ENCODE assay signal across 29 mouse cellular contexts in the genomic region with DNA sequence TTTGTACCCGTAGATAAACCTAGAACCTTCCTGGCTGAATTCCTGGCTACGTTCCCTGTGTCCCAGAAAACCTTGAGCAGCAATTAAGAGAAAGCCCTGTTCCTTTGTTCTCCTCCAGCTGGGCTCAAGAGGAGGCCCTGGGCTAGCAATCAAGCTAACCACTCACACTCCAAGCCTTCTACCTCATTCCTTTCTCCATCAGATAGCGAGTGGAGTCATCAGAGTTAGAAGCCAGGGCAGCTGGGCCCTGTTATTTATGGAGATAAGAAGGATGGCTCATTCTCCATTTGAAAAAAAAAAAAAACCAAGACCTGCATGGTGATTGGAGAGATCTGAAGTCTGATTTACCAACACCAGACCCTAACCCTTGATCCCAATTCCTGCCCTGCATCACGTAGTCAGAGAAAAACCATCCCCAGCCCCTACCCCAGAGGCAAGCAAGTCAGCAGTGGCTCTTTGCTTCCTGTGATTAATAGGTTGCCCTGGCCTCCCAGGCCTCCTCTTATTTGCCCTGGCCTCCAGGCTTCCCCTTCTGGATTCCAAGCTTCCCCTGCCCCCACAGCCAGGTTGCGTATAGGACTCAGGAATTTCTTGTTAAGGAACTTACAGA.
DNase-seq lines count a peak whose midpoint lies in the region; ATAC-seq and TF ChIP-seq lines count a peak whose summit lies in the region.
"Had no signal": no experiment of that assay in that cellular context is flagged by ENCODE, and none has a peak within 500 bp of the region (broad histone marks: within the 10 kb centered on the region; RNA-seq: fewer than 3 reads in every experiment).

No protein-coding gene starts in this region.

- no peak overlapping the region for H3K27ac ChIP-seq in kidney, postnatal 0 days
- H3K27ac ChIP-seq in kidney, embryonic 14.5 days (ENCODE audit: low read depth, low read length): no peak overlapping the region
- H3K27ac ChIP-seq in MEL (ENCODE audit: control insufficient read depth, low read depth, low read length): no peak overlapping the region
- H3K27ac ChIP-seq in olfactory bulb, adult 2 months (ENCODE audit: insufficient read depth, low read depth, low read length): peak overlapping the region; percentile 66; the same call in 1 of the 2 replicates
- H3K27ac ChIP-seq in liver, embryonic 11.5 days (ENCODE audit: low read depth, low read length): no peak overlapping the region
- H3K27ac ChIP-seq: embryonic facial prominence, embryonic 15.5 days; forebrain, embryonic 12.5 days; heart, embryonic 10.5 days; heart, embryonic 15.5 days; hindbrain, embryonic 14.5 days; liver, embryonic 13.5 days; lung, embryonic 15.5 days; midbrain, embryonic 13.5 days; stomach, postnatal 0 days had no signal

- no peak overlapping the region for H3K4me3 ChIP-seq in kidney, postnatal 0 days (replicated peaks; ENCODE audit: low read depth, low read length)
- H3K4me3 ChIP-seq in kidney, embryonic 14.5 days (ENCODE audit: low read length): no peak overlapping the region
- no peak overlapping the region for H3K4me3 ChIP-seq in MEL (ENCODE audit: control insufficient read depth in 1 of 2, insufficient read depth in 1 of 2, low read depth in 2 of 2, low read length in 2 of 2)
- H3K4me3 ChIP-seq in olfactory bulb, adult 2 months (ENCODE audit: insufficient read depth, low read depth, low read length): no peak overlapping the region
- H3K4me3 ChIP-seq in liver, embryonic 11.5 days (ENCODE audit: low read depth, low read length): no peak overlapping the region
- H3K4me3 ChIP-seq: embryonic facial prominence, embryonic 15.5 days; forebrain, embryonic 12.5 days; heart, embryonic 10.5 days; heart, embryonic 15.5 days; liver, embryonic 13.5 days; lung, embryonic 15.5 days; megakaryocyte, embryonic 14.5 days; midbrain, embryonic 13.5 days had no signal

- intact Hi-C loops in left cerebral cortex, postnatal 4 days (cut with DNase I): no loop called here

- H3K27me3 ChIP-seq in kidney, postnatal 0 days (ENCODE audit: insufficient read depth, low read length): no peaks in the 10 kb centered on the region
- H3K27me3 ChIP-seq in kidney, embryonic 14.5 days (ENCODE audit: control insufficient read depth, insufficient read depth, low read length): no peaks in the 10 kb centered on the region
- no peaks in the 10 kb centered on the region for H3K27me3 ChIP-seq in MEL (ENCODE audit: control insufficient read depth in 1 of 2, insufficient read depth in 2 of 2, low read length in 2 of 2)
- 0 out of 2 replicates have a peak, but pooled peaks cover 2% of the 10 kb centered on the region for H3K27me3 ChIP-seq in liver, embryonic 11.5 days (replicated peaks; ENCODE audit: control insufficient read depth, insufficient read depth, low read length)
- H3K27me3 ChIP-seq: embryonic facial prominence, embryonic 15.5 days; forebrain, embryonic 12.5 days; heart, embryonic 15.5 days; liver, embryonic 13.5 days; lung, embryonic 15.5 days; midbrain, embryonic 13.5 days had no signal

- H3K79me2 ChIP-seq in MEL (ENCODE audit: control insufficient read depth, insufficient read depth, low read length, poor library complexity): no peaks in the 10 kb centered on the region

- no peaks in the 10 kb centered on the region for H3K4me1 ChIP-seq in kidney, postnatal 0 days (replicated peaks; ENCODE audit: insufficient read depth, low read length)
- H3K4me1 ChIP-seq in kidney, embryonic 14.5 days (ENCODE audit: control insufficient read depth, insufficient read depth, low read length): no peaks in the 10 kb centered on the region
- no peaks in the 10 kb centered on the region for H3K4me1 ChIP-seq in MEL (ENCODE audit: control insufficient read depth in 1 of 2, insufficient read depth in 2 of 2, low read length in 2 of 2)
- H3K4me1 ChIP-seq in olfactory bulb, adult 2 months (ENCODE audit: control insufficient read depth, insufficient read depth, low read length): peaks cover 12% of the 10 kb centered on the region
- no peaks in the 10 kb centered on the region for H3K4me1 ChIP-seq in liver, embryonic 11.5 days (replicated peaks; ENCODE audit: control insufficient read depth, insufficient read depth, low read length)
- H3K4me1 ChIP-seq: embryonic facial prominence, embryonic 15.5 days; forebrain, embryonic 12.5 days; heart, embryonic 10.5 days; heart, embryonic 15.5 days; liver, embryonic 13.5 days; lung, embryonic 15.5 days; midbrain, embryonic 13.5 days had no signal

- DNase-seq in kidney, postnatal 0 days (ENCODE audit: low spot score): peak; percentile 11
- DNase-seq in MEL (ENCODE audit: low read depth, low spot score): peak; percentile 19
- peak; percentile 12 for DNase-seq in embryo, embryonic 11 days
- DNase-seq in left cerebral cortex, postnatal 4 days: no peak
- no peak for DNase-seq in liver, embryonic 11.5 days (ENCODE audit: low spot score)
- DNase-seq: adrenal gland, adult 2 months; cerebellum, adult 8-10 months; cerebellum, postnatal 25 days; gastrocnemius, postnatal 14 days; kidney, adult 9 months; kidney, postnatal 25 days; liver, embryonic 13.5 days; lung, postnatal 4 days; spleen, adult 18-20 months; thymus, adult 18-20 months; thymus, postnatal 25 days had no signal

- no peak overlapping the region for H3K9ac ChIP-seq in kidney, postnatal 0 days (ENCODE audit: low read depth, low read length)
- no peak overlapping the region for H3K9ac ChIP-seq in kidney, embryonic 14.5 days (ENCODE audit: low read depth, low read length)
- no peak overlapping the region for H3K9ac ChIP-seq in MEL (ENCODE audit: control insufficient read depth, low read depth, low read length, poor library complexity, severe bottlenecking)
- H3K9ac ChIP-seq in liver, embryonic 11.5 days (ENCODE audit: low read depth, low read length): no peak overlapping the region
- H3K9ac ChIP-seq: embryonic facial prominence, embryonic 15.5 days; forebrain, embryonic 12.5 days; heart, embryonic 15.5 days; hindbrain, embryonic 14.5 days; liver, embryonic 13.5 days; lung, embryonic 15.5 days; midbrain, embryonic 13.5 days had no signal

- ATAC-seq in kidney, postnatal 0 days (replicated peaks; ENCODE audit: low FRiP score, low read depth): no peak
- no peak for ATAC-seq in kidney, embryonic 14.5 days (ENCODE audit: low FRiP score, low TSS enrichment)
- no peak for ATAC-seq in liver, embryonic 11.5 days (replicated peaks; ENCODE audit: low FRiP score)
- ATAC-seq: activated CD4-positive, CD25-positive, alpha-beta regulatory T cell, adult 4 months; intestine, postnatal 0 days; midbrain, embryonic 13.5 days had no signal

- no peak for TF ChIP-seq POLR2A in MEL (IDR thresholded peaks at IDR 0.05; ENCODE audit: control insufficient read depth in 1 of 2, insufficient read depth in 1 of 2, low read depth in 1 of 2, low read length in 2 of 2, poor library complexity in 1 of 2)
- no peak for TF ChIP-seq POLR2A in olfactory bulb, adult 2 months (IDR thresholded peaks at IDR 0.05; ENCODE audit: insufficient read depth, low read depth, low read length)

- no peak for TF ChIP-seq RAD21 in MEL (IDR thresholded peaks at IDR 0.05; ENCODE audit: low read depth, low read length)

- no peak overlapping the region for H3K4me2 ChIP-seq in kidney, postnatal 0 days (ENCODE audit: low read length)
- H3K4me2 ChIP-seq in kidney, embryonic 14.5 days (replicated peaks; ENCODE audit: low read depth, low read length): no peak overlapping the region
- H3K4me2 ChIP-seq in liver, embryonic 11.5 days: no peak overlapping the region
- H3K4me2 ChIP-seq: embryonic facial prominence, embryonic 15.5 days; forebrain, embryonic 12.5 days; heart, embryonic 15.5 days; hindbrain, embryonic 14.5 days; liver, embryonic 13.5 days; lung, embryonic 15.5 days; midbrain, embryonic 13.5 days had no signal

- H3K36me3 ChIP-seq in kidney, postnatal 0 days (ENCODE audit: insufficient read depth, low read length): no peaks in the 10 kb centered on the region
- H3K36me3 ChIP-seq in kidney, embryonic 14.5 days (ENCODE audit: control insufficient read depth, insufficient read depth, low read length): no peaks in the 10 kb centered on the region
- no peaks in the 10 kb centered on the region for H3K36me3 ChIP-seq in MEL (ENCODE audit: control insufficient read depth in 1 of 2, insufficient read depth in 2 of 2, low read length in 2 of 2)
- H3K36me3 ChIP-seq in liver, embryonic 11.5 days (ENCODE audit: control insufficient read depth, insufficient read depth, low read length): no peaks in the 10 kb centered on the region
- H3K36me3 ChIP-seq: embryonic facial prominence, embryonic 15.5 days; forebrain, embryonic 12.5 days; heart, embryonic 10.5 days; heart, embryonic 15.5 days; liver, embryonic 13.5 days; lung, embryonic 15.5 days; midbrain, embryonic 13.5 days had no signal

- no peaks in the 10 kb centered on the region for H3K9me3 ChIP-seq in kidney, postnatal 0 days (replicated peaks; ENCODE audit: low read length)
- H3K9me3 ChIP-seq in kidney, embryonic 14.5 days (ENCODE audit: control insufficient read depth, low read length): no peaks in the 10 kb centered on the region
- no peaks in the 10 kb centered on the region for H3K9me3 ChIP-seq in MEL (replicated peaks; ENCODE audit: insufficient read depth, low read length)
- H3K9me3 ChIP-seq in liver, embryonic 11.5 days (ENCODE audit: control insufficient read depth, low read length): no peaks in the 10 kb centered on the region
- H3K9me3 ChIP-seq: embryonic facial prominence, embryonic 15.5 days; forebrain, embryonic 12.5 days; heart, embryonic 10.5 days; heart, embryonic 15.5 days; liver, embryonic 13.5 days; lung, embryonic 15.5 days; megakaryocyte, embryonic 14.5 days; midbrain, embryonic 13.5 days had no signal

- TF ChIP-seq CTCF in kidney, postnatal 0 days (IDR thresholded peaks at IDR 0.05; ENCODE audit: low read depth): no peak
- TF ChIP-seq CTCF in MEL (IDR thresholded peaks at IDR 0.05 in 2 of 3, conservative IDR thresholded peaks at IDR 0.05 in 1 of 3; ENCODE audit: control insufficient read depth in 1 of 3, insufficient read depth in 1 of 3, low read depth in 2 of 3, low read length in 3 of 3, poor library complexity in 1 of 3, severe bottlenecking in 1 of 3): no peak
- no peak for TF ChIP-seq CTCF in olfactory bulb, adult 2 months (IDR thresholded peaks at IDR 0.05; ENCODE audit: insufficient read depth, low read depth, low read length)

- TF ChIP-seq EP300 in MEL (IDR thresholded peaks at IDR 0.05; ENCODE audit: low read depth in 1 of 2, low read length in 2 of 2): no peak

- WGBS in kidney, postnatal 0 days: 57% methylated on average over 5 of the region's 5 CpGs
- WGBS in kidney, embryonic 14.5 days: 51% methylated on average over 5 of the region's 5 CpGs
- WGBS in olfactory bulb, adult 2 months: 60% methylated on average over 5 of the region's 5 CpGs
- 60% methylated on average over 5 of the region's 5 CpGs for WGBS in liver, embryonic 11.5 days

TF ChIP-seq in MEL, 35 proteins besides CTCF, POLR2A, EP300 and RAD21 (continues in another document):
- TF ChIP-seq NRF1 (IDR thresholded peaks at IDR 0.05; ENCODE audit: insufficient read depth, low read depth, low read length, poor library complexity, severe bottlenecking) (no peak), KAT2A (conservative IDR thresholded peaks at IDR 0.05; ENCODE audit: low read depth, low read length) (no peak), SMC3 (IDR thresholded peaks at IDR 0.05; ENCODE audit: low read depth, low read length) (no peak), TBP (IDR thresholded peaks at IDR 0.05; ENCODE audit: low read depth, low read length) (no peak), ZKSCAN1 (IDR thresholded peaks at IDR 0.05; ENCODE audit: low read depth, low read length) (no peak)

Comparison
In these comparisons a context has a peak if more than half of its experiments do, and no peak if none do; other contexts are left out.
1. DNase-seq: peak in kidney, postnatal 0 days (single experiment), MEL (single experiment) and embryo, embryonic 11 days (single experiment); none in left cerebral cortex, postnatal 4 days (single experiment) and liver, embryonic 11.5 days (single experiment).